Mouse (Mus musculus) limb, embryonic 10.5 days (tissue): ENCODE measurements around the gene Espnl. TPM values are rescaled to one million over a fixed set of nuclear protein-coding genes. Genes with fewer than 3 reads are reported as not detected.

Experiments
- DNase-seq: peaks from one replicate; pipeline ENCODE4 v3.0.0-alpha.2; 2017; ENCODE audit warnings: low spot score
- H3K27ac ChIP-seq: fragments of 300-500 bp; sonication (generic); 2 replicates; pipeline ENCODE4 v1.5.1; 2016; ENCODE audit warnings: mild to moderate bottlenecking
- H3K27me3 ChIP-seq: fragments of 300-500 bp; sonication (generic); 2 replicates; pipeline ENCODE4 v1.6.1; 2016; ENCODE audit warnings: low read depth, mild to moderate bottlenecking; ENCODE audit not compliant: poor library complexity, severe bottlenecking
- H3K36me3 ChIP-seq: fragments of 300-500 bp; sonication (generic); 2 replicates; pipeline ENCODE4 v1.6.1; 2016; ENCODE audit warnings: mild to moderate bottlenecking, moderate library complexity
- H3K4me1 ChIP-seq: fragments of 300-500 bp; sonication (generic); 2 replicates; pipeline ENCODE4 v1.6.1; 2016
- H3K4me3 ChIP-seq: fragments of 300-500 bp; sonication (generic); 2 replicates; pipeline ENCODE4 v1.5.1; 2016; ENCODE audit warnings: mild to moderate bottlenecking, moderate library complexity
- H3K9me3 ChIP-seq: fragments of 300-500 bp; sonication (generic); replicated peaks from 2 replicates; pipeline ENCODE4 v1.6.1; 2016; ENCODE audit warnings: mild to moderate bottlenecking
- WGBS: fragments of 180-500 bp; shearing (Covaris S2); methylation state at CpG from one replicate; pipeline ENCODE4 v1.1.7; 2016; 5-methylcytosine and 5-hydroxymethylcytosine counted together
- polyA plus RNA-seq: library from polyadenylated mRNA; unstranded; fragments of >200 nt; fragmentation: Nextera tagmentation; extraction: Ambion mirVana; gene quantifications from 2 replicates; pipeline ENCODE4 v1.2.1, GENCODE M21; 2016

Gene Espnl
- polyA plus RNA-seq, 1 experiment from 2014 or later = not detected

- DNase-seq = no peak
- Histone ChIP-seq H3K27me3 (peaks cover 39% of the 10 kb centered on the region), H3K4me3 (no peak overlapping the region), H3K4me1 (peaks cover 18% of the 10 kb centered on the region), H3K9me3 (0 out of 2 replicates have a peak, but pooled peaks cover 5% of the 10 kb centered on the region), H3K36me3 (peaks cover 32% of the 10 kb centered on the region), H3K27ac (no peak overlapping the region)
- WGBS = 92% methylated on average over 3 of the region's 3 CpGs
These were observed 45.4 kb downstream of the Espnl start for GRCm38 (mm10) chr1:91367295-91367694.

GRCm38 (mm10) chr1:91369408-91369807, 47.5 kb downstream of the Espnl start:
- H3K36me3 ChIP-seq = peaks cover 53% of the 10 kb centered on the region
- H3K27me3 ChIP-seq = peaks cover 39% of the 10 kb centered on the region
- DNase-seq = no peak
- no peak overlapping the region for H3K4me3 ChIP-seq
- 0 out of 2 replicates have a peak, but pooled peaks cover 2% of the 10 kb centered on the region for H3K9me3 ChIP-seq
- H3K4me1 ChIP-seq = peaks cover 18% of the 10 kb centered on the region
- 74% methylated on average over 4 of the region's 4 CpGs for WGBS
- no peak overlapping the region for H3K27ac ChIP-seq

GRCm38 (mm10) chr1:91370055-91370454, 48.2 kb downstream of the Espnl start:
- WGBS = 88% methylated on average over 23 of the region's 23 CpGs
- H3K4me3 ChIP-seq = no peak overlapping the region
- H3K4me1 ChIP-seq = peaks cover 18% of the 10 kb centered on the region
- DNase-seq = no peak
- H3K36me3 ChIP-seq = peaks cover 60% of the 10 kb centered on the region
- H3K9me3 ChIP-seq = no peaks in the 10 kb centered on the region
- no peak overlapping the region for H3K27ac ChIP-seq
- H3K27me3 ChIP-seq = peaks cover 34% of the 10 kb centered on the region

- Histone ChIP-seq H3K4me1 (no peaks in the 10 kb centered on the region), H3K27me3 (0 out of 2 replicates have a peak, but pooled peaks cover under 1% of the 10 kb centered on the region), H3K4me3 (no peak overlapping the region), H3K36me3 (peaks cover 93% of the 10 kb centered on the region), H3K27ac (no peak overlapping the region), H3K9me3 (no peaks in the 10 kb centered on the region)
- DNase-seq = no peak
- WGBS = 96% methylated on average over 6 of the region's 6 CpGs
These were observed 51.5 kb downstream of the Espnl start for GRCm38 (mm10) chr1:91373414-91373835.

- no peaks in the 10 kb centered on the region for H3K27me3 ChIP-seq
- WGBS = 68% methylated on average over 7 of the region's 7 CpGs
- H3K9me3 ChIP-seq = no peaks in the 10 kb centered on the region
- peaks cover 96% of the 10 kb centered on the region for H3K36me3 ChIP-seq
- no peak overlapping the region for H3K4me3 ChIP-seq
- no peaks in the 10 kb centered on the region for H3K4me1 ChIP-seq
- DNase-seq = peak; percentile 78
- no peak overlapping the region for H3K27ac ChIP-seq
These were observed 58.7 kb downstream of the Espnl start for GRCm38 (mm10) chr1:91380453-91381090.

- Histone ChIP-seq H3K9me3 (no peaks in the 10 kb centered on the region), H3K36me3 (peaks cover 96% of the 10 kb centered on the region), H3K27ac (no peak overlapping the region), H3K4me3 (no peak overlapping the region), H3K4me1 (no peaks in the 10 kb centered on the region), H3K27me3 (no peaks in the 10 kb centered on the region)
- DNase-seq = no peak
- 92% methylated on average over 4 of the region's 4 CpGs for WGBS
These were observed 59.2 kb downstream of the Espnl start for GRCm38 (mm10) chr1:91381091-91381471.

GRCm38 (mm10) chr1:91390369-91390768, 68.5 kb downstream of the Espnl start:
- H3K27me3 ChIP-seq = no peaks in the 10 kb centered on the region
- no peak for DNase-seq
- H3K4me1 ChIP-seq = no peaks in the 10 kb centered on the region
- no peak overlapping the region for H3K27ac ChIP-seq
- no peak overlapping the region for H3K4me3 ChIP-seq
- peaks cover 100% of the 10 kb centered on the region for H3K36me3 ChIP-seq
- WGBS = 94% methylated on average over 5 of the region's 5 CpGs
- no peaks in the 10 kb centered on the region for H3K9me3 ChIP-seq

GRCm38 (mm10) chr1:91397927-91398259, 76.0 kb downstream of the Espnl start:
- H3K36me3 ChIP-seq = peaks cover 38% of the 10 kb centered on the region
- H3K27me3 ChIP-seq = no peaks in the 10 kb centered on the region
- H3K27ac ChIP-seq = peak overlapping the region; percentile 96
- H3K9me3 ChIP-seq = no peaks in the 10 kb centered on the region
- DNase-seq = no peak
- peak overlapping the region; percentile 80 for H3K4me3 ChIP-seq
- H3K4me1 ChIP-seq = peaks cover 18% of the 10 kb centered on the region
- 2% methylated on average over 12 of the region's 12 CpGs for WGBS

Other genes with a start within 250 kb of the Espnl start
- 0.53 and 0.68 TPM in 2 replicates for gene Rbm44, start 177.0 kb upstream of the Espnl start, polyA plus RNA-seq
- 0.16 and 0.23 TPM in 2 replicates for gene Ramp1, start 142.3 kb upstream of the Espnl start, polyA plus RNA-seq
- gene Ube2f, start 71.8 kb upstream of the Espnl start, polyA plus RNA-seq = 84.5 and 96.4 TPM in 2 replicates
- gene Scly, start 23.7 kb upstream of the Espnl start, polyA plus RNA-seq = 13.4 and 14.1 TPM in 2 replicates
- 0.09 TPM in 1 of 2 replicates, not detected in the other for gene Klhl30, start 28.9 kb downstream of the Espnl start, polyA plus RNA-seq
- gene Erfe, start 44.4 kb downstream of the Espnl start, polyA plus RNA-seq = 1.4 and 1.8 TPM in 2 replicates
- gene Ilkap, start 76.7 kb downstream of the Espnl start, polyA plus RNA-seq = 185 and 190 TPM in 2 replicates
- 86.2 and 111 TPM in 2 replicates for gene Hes6, start 92.0 kb downstream of the Espnl start, polyA plus RNA-seq
- gene Per2, start 137.2 kb downstream of the Espnl start, polyA plus RNA-seq = 1.8 and 2.4 TPM in 2 replicates
- gene Traf3ip1, start 172.6 kb downstream of the Espnl start, polyA plus RNA-seq = 12.5 and 12.9 TPM in 2 replicates
- gene Asb1, start 218.5 kb downstream of the Espnl start, polyA plus RNA-seq = 6.2 and 6.5 TPM in 2 replicates